Mouse (Mus musculus) layer of hippocampus, adult 9-10 months (tissue): ENCODE data around the gene Ppt1.

Experiments used
- DNase-seq: peaks from one replicate; pipeline ENCODE4 v3.0.0; 2022; ENCODE audit warnings: low spot score

Ppt1 gene

DNA sequence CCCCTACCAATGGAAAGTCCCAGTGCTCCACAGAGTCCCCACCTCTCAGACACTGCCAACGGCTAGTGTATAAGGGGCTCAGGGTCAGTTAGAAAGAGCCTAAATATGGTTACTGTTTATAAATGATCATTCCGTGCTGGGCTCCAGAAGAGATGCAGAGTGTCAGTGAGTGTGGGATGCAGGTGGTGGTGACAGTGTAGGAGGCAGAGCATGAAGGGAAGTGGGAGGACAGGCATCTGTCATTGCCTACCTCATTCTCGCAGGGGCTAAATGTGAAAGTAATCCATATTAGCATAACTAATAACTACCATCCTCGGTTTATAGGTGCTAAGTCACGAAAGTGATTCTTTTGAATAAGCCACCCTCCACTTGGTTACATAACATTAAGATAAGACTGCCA, 34.7 kb downstream of the Ppt1 start:
- peak; percentile 36 for DNase-seq

DNA sequence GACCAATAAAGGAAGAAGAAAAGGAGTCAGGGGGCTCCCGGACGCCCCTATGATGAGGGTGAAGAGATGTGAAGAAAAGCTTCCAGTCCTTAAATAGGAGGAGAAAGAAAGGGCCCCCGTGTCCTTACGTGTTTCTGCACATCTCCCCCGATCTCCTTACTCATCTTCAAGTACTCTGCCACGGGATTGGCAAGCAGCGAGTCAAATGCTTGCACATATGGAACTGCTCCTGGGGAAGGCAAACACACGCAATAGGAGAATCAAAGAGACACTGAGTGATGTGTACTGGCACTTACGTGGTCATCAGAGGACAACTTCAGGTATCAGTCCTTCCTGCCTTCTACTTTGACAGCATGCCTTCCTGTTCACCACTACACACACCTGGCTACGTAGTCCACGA, 35.2 kb downstream of the Ppt1 start:
- DNase-seq: no peak

DNA sequence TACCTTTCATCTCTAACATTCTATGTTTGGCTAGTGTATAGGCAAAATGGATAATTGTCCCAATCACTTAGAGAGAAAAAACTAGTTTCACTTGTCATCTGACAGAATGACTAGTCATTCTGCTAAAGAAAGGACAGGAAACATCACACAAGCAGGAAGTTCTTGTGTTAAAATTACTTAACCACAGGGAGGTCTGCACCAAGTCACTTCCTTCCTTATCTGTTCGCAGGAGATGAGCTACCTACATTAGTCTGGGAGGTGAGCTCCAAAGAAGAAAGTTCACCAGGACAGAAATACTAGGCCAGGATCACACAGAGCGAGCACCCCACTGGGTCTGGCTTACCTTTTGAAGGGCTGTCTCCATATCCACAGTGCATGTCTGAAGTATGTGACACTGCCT, 35.9 kb downstream of the Ppt1 start:
- no peak for DNase-seq

DNA sequence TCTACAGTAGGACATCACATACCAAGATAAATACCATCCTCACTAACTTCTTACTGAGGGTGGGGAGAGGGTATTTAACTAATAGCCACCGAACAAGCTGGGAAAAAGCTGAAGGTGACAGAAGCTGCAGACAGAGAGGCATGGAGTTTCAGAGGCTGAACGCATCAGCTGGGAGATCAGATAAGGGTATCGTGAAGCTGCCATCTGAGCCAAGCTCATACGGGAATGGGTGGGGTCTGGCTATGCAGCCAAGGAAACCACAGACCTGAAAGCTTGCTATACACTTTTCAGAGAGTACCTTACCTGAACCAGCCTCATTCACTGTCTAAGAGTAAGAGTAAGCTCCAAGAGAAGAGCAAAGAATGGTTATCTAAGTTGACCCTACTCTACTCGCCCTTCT, 37.0 kb downstream of the Ppt1 start:
- no peak for DNase-seq

DNA sequence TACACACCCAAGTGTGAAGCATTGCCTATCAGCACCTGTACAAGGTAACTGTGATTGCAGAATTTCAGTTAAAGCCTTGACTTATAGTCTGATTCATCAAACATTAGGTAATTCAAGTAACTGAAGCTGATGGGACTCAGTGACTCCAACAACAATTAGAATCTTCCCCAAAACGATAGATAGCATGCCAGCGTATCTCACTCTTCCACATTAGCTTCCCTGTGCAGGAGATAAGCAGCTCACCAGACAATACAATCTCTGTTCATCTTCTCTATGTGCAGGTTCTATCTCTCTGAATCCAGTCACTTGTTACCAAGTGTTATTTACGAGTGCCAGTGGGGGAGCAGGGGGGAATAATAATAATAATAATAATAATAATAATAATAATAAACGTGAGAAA, 37.5 kb downstream of the Ppt1 start:
- DNase-seq: no peak

DNA sequence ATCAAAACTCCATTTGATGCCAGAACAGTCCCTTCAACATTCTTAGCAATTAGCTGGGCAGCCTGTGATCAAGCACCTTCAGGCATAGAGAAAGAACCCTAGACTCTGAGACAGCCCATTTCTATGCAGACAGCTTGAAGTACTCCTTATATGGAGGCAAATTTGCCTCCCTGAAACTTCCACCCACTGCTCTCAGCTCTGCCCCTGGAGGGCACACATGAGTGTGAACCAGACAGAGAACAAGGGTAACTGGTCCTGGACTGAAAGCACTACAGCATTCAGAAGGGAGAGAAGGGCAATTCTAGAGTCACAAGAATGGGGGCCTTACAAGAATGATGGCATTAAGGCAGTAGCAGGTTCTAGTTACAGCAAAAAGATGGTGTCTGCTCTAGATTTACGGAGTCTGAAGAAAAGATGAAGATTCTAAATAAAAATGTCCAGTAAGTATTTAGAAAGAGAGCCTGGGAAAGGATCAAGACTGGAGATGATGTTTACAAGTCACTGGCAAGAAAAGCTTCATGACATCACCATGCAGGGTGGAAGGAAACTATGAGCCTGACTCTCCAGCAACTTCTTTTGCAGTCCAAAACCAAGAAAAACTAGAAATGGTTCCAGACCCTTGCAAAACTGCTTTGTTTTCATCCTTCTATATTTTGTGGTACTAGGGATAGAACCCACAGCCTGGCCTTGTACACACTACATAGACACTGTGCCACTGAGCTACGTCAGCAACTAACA, 42.5 kb downstream of the Ppt1 start:
- DNase-seq: no peak

DNA sequence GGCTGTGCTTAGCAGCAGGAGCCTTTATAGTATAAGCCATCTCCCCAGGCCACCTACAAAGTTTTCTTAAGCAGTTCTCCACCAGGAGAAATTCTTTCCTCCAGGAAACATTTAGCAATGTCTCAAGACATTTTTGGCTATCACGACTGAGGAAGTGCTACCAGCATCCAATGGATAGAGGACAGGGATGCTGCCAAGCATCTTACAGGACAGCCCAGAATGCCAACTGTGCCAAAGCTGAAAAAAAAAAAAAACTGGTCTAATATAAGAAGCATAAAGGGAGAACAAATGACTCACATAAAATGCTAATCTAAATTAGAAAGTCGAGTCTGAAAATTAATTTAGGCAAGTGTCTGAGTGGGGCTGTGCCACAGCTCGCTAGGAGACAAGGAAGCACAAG, 46.5 kb downstream of the Ppt1 start:
- no peak for DNase-seq

DNA sequence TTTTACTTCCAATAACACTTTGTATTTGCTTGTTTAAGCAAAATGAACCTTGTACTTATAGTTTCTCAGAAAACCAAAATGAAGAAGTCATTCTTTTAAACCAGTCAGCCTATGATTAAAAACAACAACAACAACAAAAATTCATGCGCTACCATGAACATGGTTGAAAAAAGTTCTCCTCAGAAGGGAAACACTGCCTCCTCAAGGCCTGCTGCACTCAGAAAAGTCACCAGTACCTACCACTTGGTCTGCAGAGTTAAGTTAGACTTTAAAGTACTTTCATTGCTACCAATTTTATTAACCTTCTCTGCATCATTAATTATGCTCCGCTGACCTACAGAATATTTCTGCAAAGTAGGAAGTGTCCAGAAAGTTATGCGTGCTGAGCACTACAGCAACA, 47.3 kb downstream of the Ppt1 start:
- DNase-seq: no peak

DNA sequence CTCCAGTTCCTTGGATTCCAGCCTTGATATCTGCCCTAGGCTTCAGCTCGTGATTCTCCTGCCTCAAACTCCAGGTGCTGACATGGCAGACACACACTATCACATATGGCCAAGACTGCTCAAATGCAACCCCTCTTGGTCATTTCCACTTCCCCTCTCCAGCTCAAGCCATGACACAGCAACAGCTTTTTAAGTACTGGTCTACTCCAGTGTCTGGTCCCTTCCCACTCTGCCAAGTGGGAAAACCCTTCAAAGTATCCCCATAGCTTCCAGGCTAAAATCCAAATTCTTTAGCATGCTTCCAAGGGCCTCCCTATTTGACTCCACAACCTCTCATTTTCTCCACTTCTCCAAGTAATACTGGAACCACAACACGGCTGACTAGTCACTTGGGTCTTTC, 48.0 kb downstream of the Ppt1 start:
- no peak for DNase-seq

DNA sequence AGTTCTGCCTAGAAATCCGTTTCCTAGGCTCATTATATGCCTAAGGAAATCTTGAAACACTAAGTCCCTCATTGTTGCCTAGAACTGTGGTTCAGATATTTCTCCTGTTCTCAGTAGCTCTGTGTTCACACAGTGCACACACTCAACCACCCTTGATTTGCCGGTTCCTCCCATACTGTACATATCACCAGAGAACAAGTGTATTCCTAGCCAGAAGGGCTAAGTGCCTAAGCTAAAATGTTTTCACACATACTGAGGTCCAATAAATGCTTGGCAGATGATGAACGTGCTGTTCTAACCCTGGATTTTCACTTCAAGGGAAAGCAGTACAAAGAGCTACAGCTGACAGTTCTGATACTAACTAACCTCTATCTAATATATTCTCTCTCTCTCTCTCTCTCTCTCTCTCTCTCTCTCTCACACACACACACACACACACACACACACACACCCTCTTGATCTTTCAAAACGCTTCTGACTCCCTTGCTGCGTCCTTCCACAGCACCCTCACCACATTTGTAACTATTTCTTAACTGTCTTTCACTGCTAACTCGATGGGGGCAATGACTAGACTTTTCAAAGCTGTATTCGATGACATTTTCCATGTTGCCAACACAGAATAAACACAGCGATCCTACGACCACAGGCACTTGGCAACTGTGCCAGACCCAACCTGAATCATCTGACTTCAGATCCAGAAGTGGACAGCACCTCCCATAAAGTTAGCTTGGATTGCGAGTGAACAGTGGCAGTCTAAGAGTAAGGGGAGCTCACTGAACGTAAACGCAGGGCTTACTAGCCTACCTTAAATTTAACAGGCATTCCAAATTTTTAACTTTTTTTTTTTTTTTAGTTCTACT, 48.7 kb downstream of the Ppt1 start:
- no peak for DNase-seq

DNA sequence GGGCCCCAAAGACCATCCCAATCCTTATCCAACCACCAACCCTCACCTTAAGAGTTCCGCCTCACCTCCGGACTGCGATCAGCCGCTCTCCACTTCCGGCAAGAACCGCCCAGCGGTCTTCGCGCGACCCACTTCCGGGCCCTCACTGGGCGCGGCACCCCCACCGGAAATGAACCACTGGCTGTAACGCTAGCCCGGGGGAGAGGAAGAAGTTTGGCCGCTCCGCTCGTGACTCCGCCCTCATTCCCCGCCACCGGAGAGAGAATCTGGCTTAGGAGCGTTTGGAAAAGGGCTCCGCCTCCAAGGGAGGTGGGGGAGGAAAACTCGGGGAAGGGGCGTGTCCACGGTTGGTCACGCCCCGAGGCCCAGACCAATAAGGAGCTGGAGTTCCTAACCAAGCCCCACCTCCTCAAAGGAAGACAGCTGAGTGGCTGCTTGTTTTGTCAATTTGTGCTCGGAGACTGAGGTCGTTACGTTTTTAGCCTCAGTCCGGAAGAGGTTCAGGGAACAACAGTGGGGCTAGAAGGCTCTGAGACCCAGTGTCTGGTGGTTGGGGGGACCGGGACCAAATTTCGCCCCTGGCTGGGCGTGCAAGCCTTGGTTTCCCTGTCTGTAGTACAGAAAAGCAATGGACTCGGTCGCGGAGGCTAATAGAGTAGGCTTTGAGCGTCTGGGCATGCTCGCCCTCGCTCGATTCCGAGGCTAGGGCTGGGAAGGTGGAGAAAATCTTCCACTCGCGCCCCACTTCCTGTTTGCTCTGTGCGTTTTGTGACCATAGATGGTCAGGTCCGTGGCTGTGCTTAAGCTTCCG, 49.9 kb downstream of the Ppt1 start, which contains the start of gene Cap1:
Gene Cap1, minus strand, starts transcription at position 289 of the 811 bp plus-strand sequence.
- peak; percentile 97 for DNase-seq

DNA sequence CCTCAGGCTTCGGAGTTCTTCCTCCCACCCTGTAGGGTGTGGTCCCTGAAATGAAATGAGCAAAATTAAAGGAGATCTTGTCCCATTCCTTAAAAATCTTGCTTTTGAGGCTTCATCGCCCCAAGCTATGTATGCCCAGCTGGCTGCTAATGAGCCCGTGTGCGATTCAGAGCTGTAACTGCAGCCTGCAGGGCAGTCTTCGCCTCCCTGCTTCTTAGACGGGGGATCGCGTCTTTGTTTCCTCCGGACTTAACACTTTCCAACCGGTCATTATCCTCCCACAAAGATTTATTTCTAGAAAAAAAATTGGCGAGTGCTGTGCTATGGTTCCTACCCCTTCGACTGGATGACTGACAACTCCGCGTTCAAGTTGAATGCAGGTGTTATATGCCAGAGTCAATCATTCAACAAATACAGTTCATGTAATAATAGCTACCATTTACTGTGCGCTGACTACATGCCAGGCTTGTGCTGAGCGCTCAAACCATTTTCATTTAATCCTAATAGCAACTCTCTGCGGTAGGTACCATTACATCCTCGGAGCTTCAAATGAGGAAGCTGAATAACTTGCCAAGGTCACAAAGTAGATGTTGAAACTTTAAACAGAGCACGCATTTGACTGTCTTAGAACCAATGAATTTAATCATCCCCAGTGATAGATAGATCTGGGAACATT, 50.7 kb downstream of the Ppt1 start:
- DNase-seq: no peak

DNA sequence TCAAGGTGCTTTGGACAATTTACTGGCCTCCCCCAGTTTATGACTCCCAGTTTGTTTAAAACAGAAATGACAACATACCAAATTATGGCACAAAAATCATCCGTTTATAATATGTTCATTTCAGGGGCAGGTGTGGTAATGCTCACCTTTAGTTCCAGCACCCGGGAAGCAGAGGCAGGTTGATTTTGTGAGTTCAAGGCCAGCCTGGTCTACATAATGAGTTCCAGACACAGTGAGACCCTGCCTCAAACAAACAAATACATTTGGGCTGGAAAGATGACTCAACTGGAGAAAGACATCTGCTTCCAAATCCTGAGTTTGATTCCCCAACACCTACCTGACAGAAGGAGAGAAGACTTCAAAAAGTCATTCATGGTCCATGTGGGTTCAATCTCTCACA, 51.3 kb downstream of the Ppt1 start:
- DNase-seq: no peak

DNA sequence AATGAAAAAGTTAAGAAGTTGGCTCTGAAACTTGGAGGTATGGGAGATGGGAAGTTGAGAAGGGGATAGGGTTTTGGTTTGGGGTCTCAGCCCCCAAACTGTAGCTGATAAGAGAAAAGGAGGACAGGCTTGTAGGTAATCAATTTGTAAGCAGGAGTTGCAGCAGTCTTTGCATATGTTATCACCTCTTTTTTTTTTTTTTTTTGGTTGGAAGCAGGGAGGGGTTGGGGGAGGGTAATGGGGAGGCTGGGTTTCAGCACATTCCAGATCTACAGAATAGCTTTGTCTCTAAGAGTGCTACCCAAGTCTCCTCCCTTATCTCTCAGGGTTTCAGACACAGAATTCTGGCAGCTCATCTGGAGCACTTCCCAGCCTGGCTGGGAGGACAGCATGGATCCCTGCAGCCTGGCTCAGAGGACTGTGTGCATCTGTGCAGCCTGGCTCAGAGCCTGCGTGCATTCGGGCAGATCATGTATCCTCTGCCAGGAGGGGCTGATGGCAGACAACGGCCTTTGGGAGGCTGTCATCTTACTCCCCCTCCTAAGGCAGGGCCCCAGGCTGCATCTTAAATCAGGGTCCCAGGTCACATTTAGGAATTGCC, 54.9 kb downstream of the Ppt1 start:
- DNase-seq: peak; percentile 75

DNA sequence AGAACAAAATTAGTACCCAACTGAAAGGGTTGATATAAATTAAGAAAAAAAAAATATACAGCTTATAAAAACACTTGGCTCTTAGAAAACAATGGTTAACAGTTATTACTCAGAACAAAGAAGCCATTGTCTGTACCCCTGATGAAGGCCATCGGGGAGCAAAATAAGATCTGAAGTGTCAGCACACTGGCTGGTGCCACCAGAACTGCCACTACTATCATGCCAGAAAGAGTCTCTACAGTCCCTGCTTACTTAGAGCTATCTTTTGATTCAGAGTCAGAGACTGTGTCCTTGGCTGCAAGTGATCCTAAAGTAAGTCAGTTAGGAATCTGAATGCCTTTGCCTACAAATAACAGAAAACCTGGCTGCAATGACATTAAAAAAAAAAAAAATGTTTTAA, 55.6 kb downstream of the Ppt1 start:
- no peak for DNase-seq

DNA sequence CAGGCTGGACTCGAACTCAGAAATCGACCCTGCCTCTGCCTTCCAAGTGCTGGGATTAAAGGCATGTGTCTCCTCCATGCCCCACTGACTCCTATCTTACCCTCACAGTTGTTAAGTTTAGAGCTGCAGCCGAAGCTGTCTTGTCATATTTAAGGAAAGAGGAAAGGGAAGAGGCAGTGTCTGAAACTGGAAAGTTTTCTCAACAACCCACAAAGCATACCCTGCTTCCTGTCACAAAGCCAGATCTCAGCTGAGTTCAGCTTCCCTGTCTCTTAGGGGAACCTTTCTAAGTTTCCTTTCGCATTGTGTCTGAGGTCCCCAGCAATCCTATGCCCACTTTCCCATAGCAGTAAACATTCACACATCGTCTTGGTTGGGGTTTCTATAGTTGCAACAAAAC, 56.1 kb downstream of the Ppt1 start:
- DNase-seq: no peak

DNA sequence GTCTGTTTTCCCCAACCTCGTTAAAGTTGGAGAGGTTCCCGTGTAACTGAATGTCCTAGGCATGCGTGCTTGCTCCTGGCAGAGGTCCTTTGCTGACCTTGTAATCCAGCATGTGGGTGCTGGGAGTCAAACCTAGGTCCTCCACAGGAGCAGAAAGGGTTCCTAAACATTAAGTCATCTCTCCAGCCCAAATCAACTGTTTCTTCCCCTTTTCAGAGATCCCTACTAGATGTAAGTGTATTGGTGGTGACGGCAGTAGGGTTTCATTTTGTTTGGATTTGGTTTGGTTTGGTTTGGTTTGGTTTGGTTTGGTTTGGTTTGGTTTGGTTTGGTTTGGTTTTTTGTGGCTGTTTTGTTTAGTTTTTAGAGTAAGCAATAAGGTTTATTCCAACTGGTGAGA, 61.7 kb downstream of the Ppt1 start:
- no peak for DNase-seq

DNA sequence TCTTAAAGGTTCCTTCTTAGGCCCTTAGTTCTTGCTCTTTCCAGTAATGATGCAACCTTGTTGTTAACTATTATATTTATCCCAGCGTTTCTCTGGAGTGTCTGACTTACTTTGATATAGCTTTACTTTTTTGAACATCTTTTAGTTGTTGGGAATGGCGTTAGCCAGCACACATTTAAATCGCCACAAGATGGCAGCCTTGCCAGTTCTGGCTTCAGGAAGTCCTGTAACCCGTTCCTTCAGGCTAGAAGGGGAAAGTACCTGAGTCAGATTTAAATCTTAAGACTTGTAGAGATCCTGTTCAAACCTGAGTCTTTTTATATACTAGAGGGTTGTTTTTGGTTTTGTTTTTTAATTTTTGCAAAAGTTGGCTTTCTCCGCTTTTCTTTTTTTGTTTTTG, 62.3 kb downstream of the Ppt1 start:
- no peak for DNase-seq

DNA sequence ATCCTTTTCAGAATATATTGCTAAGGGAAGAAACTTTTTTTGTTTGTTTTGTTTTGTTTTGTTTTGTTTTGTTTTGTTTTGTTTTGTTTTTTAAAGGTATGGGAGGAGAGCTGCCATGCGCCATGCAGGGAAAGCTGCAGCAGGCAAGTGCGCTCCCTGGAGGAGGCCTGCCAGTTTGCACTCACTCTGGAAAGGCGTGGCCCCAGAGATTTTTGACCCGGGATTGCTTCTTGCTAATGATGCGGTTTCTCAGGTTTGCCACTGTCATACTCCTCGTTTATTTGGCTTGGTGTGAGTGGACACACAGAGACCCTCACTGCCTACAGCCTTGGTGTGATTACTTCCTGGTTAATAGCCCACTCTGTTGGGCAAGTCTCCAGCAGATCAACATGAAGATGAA, 66.1 kb downstream of the Ppt1 start:
- DNase-seq: no peak

DNA sequence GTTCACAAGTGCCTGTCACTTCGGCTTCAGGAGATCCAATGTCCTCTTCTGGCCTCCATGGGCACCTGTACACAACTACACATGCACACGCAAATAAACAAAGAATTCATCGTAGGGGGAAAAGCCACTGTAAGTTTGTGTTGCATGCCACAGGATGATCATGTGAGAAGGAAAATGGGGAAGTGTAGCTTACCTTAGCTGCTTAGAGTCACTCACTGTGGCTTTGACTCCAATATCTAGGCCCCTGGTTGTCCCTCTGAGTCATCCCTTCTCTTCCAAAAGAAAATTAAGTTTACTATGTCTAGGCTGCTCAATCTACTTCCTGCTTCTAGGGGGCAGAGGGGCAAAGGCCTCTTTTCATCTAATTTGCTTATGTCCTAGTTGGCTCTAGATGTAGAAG, 67.7 kb downstream of the Ppt1 start:
- no peak for DNase-seq

DNA sequence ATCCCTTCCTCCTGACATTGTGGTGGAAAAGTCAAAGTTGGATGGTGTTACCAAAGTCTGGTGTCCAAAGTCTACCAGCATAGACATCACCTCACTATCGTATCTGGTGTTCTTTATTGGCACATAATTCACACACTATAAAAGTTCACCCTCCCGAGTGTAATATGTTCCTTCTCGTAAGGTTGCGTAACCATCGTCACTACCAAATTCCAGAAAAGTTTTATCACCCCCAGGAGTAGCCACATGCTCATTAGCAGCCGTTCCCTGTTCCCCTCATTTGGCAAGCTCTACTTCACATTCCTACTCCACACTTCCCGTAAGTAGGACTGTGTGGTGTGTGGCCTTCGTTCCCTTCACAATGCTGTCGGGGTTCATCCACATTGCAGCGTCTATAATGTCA, 69.3 kb downstream of the Ppt1 start:
- no peak for DNase-seq
